Mouse (Mus musculus) limb, embryonic 14.5 days (tissue): ENCODE measurements at regions not wholly inside any gene's neighbourhood (a gene's known extent, or its start where the extent isn't known, plus 50 kb on each side); places are given as distances from the start of the nearest gene placed in this dataset. TPM values are rescaled to one million over a fixed set of nuclear protein-coding genes. Genes with fewer than 3 reads are reported as not detected.

Experiments used
- ATAC-seq: fragments of 200-750 bp; cut with Nextera tagmentation; 2 replicates; pipeline ENCODE4 v1.8.0; 2017; ENCODE audit warnings: low read depth, moderate number of reproducible peaks, moderate TSS enrichment; ENCODE audit not compliant: low FRiP score
- DNase-seq: peaks from one replicate; pipeline ENCODE4 v3.0.0-alpha.2; 2015; ENCODE audit warnings: low spot score
- H3K27ac ChIP-seq: fragments of 300-500 bp; sonication (generic); replicated peaks from 2 replicates; pipeline ENCODE4 v1.5.1; 2014; ENCODE audit warnings: low read depth, mild to moderate bottlenecking, low read length, moderate library complexity, mixed read lengths
- H3K27me3 ChIP-seq: fragments of 300-500 bp; sonication (generic); 2 replicates; pipeline ENCODE4 v1.6.1; 2014; ENCODE audit warnings: low read length, mixed read lengths; ENCODE audit not compliant: control insufficient read depth, insufficient read depth
- H3K36me3 ChIP-seq: fragments of 300-500 bp; sonication (generic); 2 replicates; pipeline ENCODE4 v1.6.1; 2014; ENCODE audit warnings: mild to moderate bottlenecking, low read length, moderate library complexity, mixed read lengths; ENCODE audit not compliant: control insufficient read depth, insufficient read depth
- H3K4me1 ChIP-seq: fragments of 300-500 bp; sonication (generic); 2 replicates; pipeline ENCODE4 v1.6.1; 2014; ENCODE audit warnings: antibody characterized with exemption, low read length, mixed read lengths; ENCODE audit not compliant: control insufficient read depth, insufficient read depth
- H3K4me2 ChIP-seq: fragments of 300-500 bp; sonication (generic); replicated peaks from 2 replicates; pipeline ENCODE4 v1.6.1; 2014; ENCODE audit warnings: low read depth, mild to moderate bottlenecking, low read length, moderate library complexity; ENCODE audit not compliant: severe bottlenecking
- H3K4me3 ChIP-seq: fragments of 300-500 bp; sonication (generic); replicated peaks from 2 replicates; pipeline ENCODE4 v1.5.1; 2014; ENCODE audit warnings: low read length
- H3K9ac ChIP-seq: fragments of 300-500 bp; sonication (generic); 2 replicates; pipeline ENCODE4 v1.6.1; 2014; ENCODE audit warnings: mild to moderate bottlenecking, low read depth, low read length, moderate library complexity; ENCODE audit not compliant: severe bottlenecking
- H3K9me3 ChIP-seq: fragments of 300-500 bp; sonication (generic); 2 replicates; pipeline ENCODE4 v1.6.1; 2016; ENCODE audit warnings: low read length; ENCODE audit not compliant: control insufficient read depth
- POLR2A ChIP-seq: fragments of 200-500 bp; IDR thresholded peaks from 2 replicates; pipeline ENCODE4 v1.8.0; 2012; ENCODE audit warnings: inconsistent platforms, mild to moderate bottlenecking, moderate library complexity, borderline replicate concordance; ENCODE audit not compliant: insufficient read depth, insufficient read length; ENCODE audit errors: extremely low read depth
- WGBS: fragments of 180-500 bp; shearing (Covaris S2); extraction: QIAGEN DNeasy Blood & Tissue Kit; methylation state at CpG from one replicate; pipeline ENCODE4 v1.1.7; 2014; 5-methylcytosine and 5-hydroxymethylcytosine counted together
- microRNA-seq: library from miRNA; unstranded; fragments of <30 nt; microRNA quantifications from one replicate; pipeline ENCODE4, GENCODE M21; 2016

- no peaks in the 10 kb centered on the region for H3K9me3 ChIP-seq
- 50% methylated on average over 2 of the region's 2 CpGs for WGBS
- no peak overlapping the region for H3K4me3 ChIP-seq
- no peak overlapping the region for H3K9ac ChIP-seq
- no peak overlapping the region for H3K4me2 ChIP-seq
- H3K36me3 ChIP-seq, result no peaks in the 10 kb centered on the region
- H3K4me1 ChIP-seq, result no peaks in the 10 kb centered on the region
- H3K27ac ChIP-seq, result no peak overlapping the region
- DNase-seq (no peak), ATAC-seq (no peak)
- no peak for TF ChIP-seq POLR2A
- H3K27me3 ChIP-seq, result no peaks in the 10 kb centered on the region
Observed at GRCm38 (mm10) chr19:49675931-49676330, 1002.5 kb downstream of the Sorcs1 start.

GRCm38 (mm10) chr19:49629963-49630362 lies 1048.5 kb downstream of the Sorcs1 start:
- 66% methylated on average over 7 of the region's 7 CpGs for WGBS

GRCm38 (mm10) chr19:49619920-49620319 lies 1058.5 kb downstream of the Sorcs1 start:
- 36% methylated on average over 5 of the region's 5 CpGs for WGBS

More at GRCm38 (mm10) chr19:49629963-49630362, 1048.5 kb downstream of the Sorcs1 start:
- Histone ChIP-seq H3K36me3 (no peaks in the 10 kb centered on the region), H3K9ac (no peak overlapping the region), H3K27me3 (no peaks in the 10 kb centered on the region), H3K4me3 (no peak overlapping the region), H3K4me1 (no peaks in the 10 kb centered on the region), H3K27ac (no peak overlapping the region), H3K4me2 (no peak overlapping the region), H3K9me3 (no peaks in the 10 kb centered on the region)
- ATAC-seq (no peak), DNase-seq (no peak)
- TF ChIP-seq POLR2A, result no peak

GRCm38 (mm10) chr19:49615071-49615470 lies 1063.4 kb downstream of the Sorcs1 start:
- no peak for TF ChIP-seq POLR2A
- H3K9ac ChIP-seq, result no peak overlapping the region
- H3K9me3 ChIP-seq, result no peaks in the 10 kb centered on the region
- no peaks in the 10 kb centered on the region for H3K36me3 ChIP-seq
- no peak for DNase-seq
- H3K27me3 ChIP-seq, result no peaks in the 10 kb centered on the region
- no peak overlapping the region for H3K27ac ChIP-seq
- H3K4me1 ChIP-seq, result no peaks in the 10 kb centered on the region
- H3K4me3 ChIP-seq, result no peak overlapping the region
- no peak for ATAC-seq
- no peak overlapping the region for H3K4me2 ChIP-seq

More at GRCm38 (mm10) chr19:49619920-49620319, 1058.5 kb downstream of the Sorcs1 start:
- DNase-seq (no peak), ATAC-seq (no peak)
- Histone ChIP-seq H3K27ac (no peak overlapping the region), H3K4me2 (no peak overlapping the region), H3K9ac (no peak overlapping the region), H3K4me3 (no peak overlapping the region), H3K36me3 (no peaks in the 10 kb centered on the region), H3K9me3 (no peaks in the 10 kb centered on the region), H3K27me3 (no peaks in the 10 kb centered on the region), H3K4me1 (no peaks in the 10 kb centered on the region)
- no peak for TF ChIP-seq POLR2A

Small RNA genes lying in the stretch of these regions (microRNA-seq; reads per million reads assigned to microRNA genes)
- gene Gm27935, result not detected
